Mouse (Mus musculus) cerebellum, adult 2 months (tissue): ENCODE measurements at regions not wholly inside any gene's neighbourhood (a gene's known extent, or its start where the extent isn't known, plus 50 kb on each side); places are given as distances from the start of the nearest gene placed in this dataset.

Source experiments
- CTCF ChIP-seq: fragments of 200-500 bp; IDR thresholded peaks from 2 replicates; pipeline ENCODE4 v1.5.1; 2011; ENCODE audit warnings: low read depth, mild to moderate bottlenecking, control low read depth, low read length, moderate library complexity, borderline replicate concordance; ENCODE audit not compliant: insufficient read depth
- POLR2A ChIP-seq: fragments of 200-500 bp; IDR thresholded peaks from 2 replicates; pipeline ENCODE4 v1.6.1; 2011; ENCODE audit warnings: low read length, control low read depth, borderline replicate concordance; ENCODE audit not compliant: insufficient read depth

DNA sequence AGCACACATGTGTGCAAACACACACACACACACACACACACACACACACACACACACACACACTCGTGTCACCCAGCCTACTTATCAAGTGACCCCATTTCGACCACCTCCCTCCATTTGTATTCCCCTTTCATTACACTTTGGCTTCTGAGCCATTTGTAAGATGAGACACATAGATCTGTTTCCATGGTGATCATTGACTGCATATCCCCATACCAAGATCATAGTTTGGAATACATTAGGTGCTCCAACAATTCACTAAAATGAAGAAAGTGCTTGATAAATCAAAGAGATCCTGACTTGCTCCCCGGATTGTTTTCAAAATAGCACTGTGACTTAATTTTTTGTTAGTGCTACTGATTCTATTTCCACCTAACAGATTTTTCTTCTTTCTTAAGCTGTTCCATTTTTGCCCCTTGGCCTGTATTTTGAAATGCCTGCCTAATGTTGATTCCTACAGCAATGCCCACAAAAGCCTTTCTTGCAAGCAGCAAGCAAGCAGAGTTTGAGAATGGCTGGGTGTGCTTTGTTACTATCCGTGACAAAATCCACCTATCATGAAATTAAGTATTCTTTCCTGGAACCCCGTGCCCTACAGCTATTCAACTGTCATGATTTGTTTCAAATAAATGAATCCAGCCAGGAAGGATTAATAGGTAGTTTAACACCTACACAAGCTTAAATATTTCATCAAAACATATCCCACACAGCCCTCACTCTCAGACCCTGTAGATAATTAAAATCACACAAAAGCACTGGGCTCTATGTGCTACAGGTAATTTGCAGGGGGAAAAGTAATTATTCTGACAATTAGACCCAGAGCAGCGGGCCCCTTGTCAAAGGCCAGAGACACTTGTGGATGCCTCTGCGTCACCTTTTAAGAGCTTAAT, 168.1 kb upstream of the Rgma start:
- TF ChIP-seq CTCF: no peak
- TF ChIP-seq POLR2A: no peak
